Mouse (Mus musculus): Measurements from ENCODE around the gene Psmd2.

The Psmd2 gene

GRCm38 (mm10) chr16:20700036-20700435 is 48.6 kb downstream of the Psmd2 start:
- in situ Hi-C loops (cut with MboI, MseI), result no loop called here

GRCm38 (mm10) chr16:20701316-20701715 is 49.9 kb downstream of the Psmd2 start:
- in situ Hi-C loops (cut with MboI, MseI), result no loop called here

GRCm38 (mm10) chr16:20701729-20702521 is 50.5 kb downstream of the Psmd2 start:
- in situ Hi-C loops (cut with MboI, MseI), result no loop called here

- in situ Hi-C loops (cut with MboI, MseI), result no loop called here
Observed at GRCm38 (mm10) chr16:20702522-20702893, 51.1 kb downstream of the Psmd2 start.

- in situ Hi-C loops (cut with MboI, MseI), result no loop called here
Observed at GRCm38 (mm10) chr16:20703071-20703470, 51.6 kb downstream of the Psmd2 start.

GRCm38 (mm10) chr16:20703699-20704400 is 52.4 kb downstream of the Psmd2 start:
- in situ Hi-C loops (cut with MboI, MseI), result no loop called here

GRCm38 (mm10) chr16:20705786-20706185 is 54.3 kb downstream of the Psmd2 start:
- in situ Hi-C loops (cut with MboI, MseI), result no loop called here

- in situ Hi-C loops (cut with MboI, MseI), result no loop called here
Observed at GRCm38 (mm10) chr16:20706407-20707055, 55.1 kb downstream of the Psmd2 start.

- in situ Hi-C loops (cut with MboI, MseI), result no loop called here
Observed at GRCm38 (mm10) chr16:20708220-20708938, 56.9 kb downstream of the Psmd2 start.

- in situ Hi-C loops (cut with MboI, MseI), result no loop called here
Observed at GRCm38 (mm10) chr16:20708939-20709734, 57.7 kb downstream of the Psmd2 start.

GRCm38 (mm10) chr16:20710370-20710769 is 58.9 kb downstream of the Psmd2 start:
- in situ Hi-C loops (cut with MboI, MseI), result no loop called here

GRCm38 (mm10) chr16:20710810-20711209 is 59.4 kb downstream of the Psmd2 start:
- in situ Hi-C loops (cut with MboI, MseI), result no loop called here

- in situ Hi-C loops (cut with MboI, MseI), result no loop called here
Observed at GRCm38 (mm10) chr16:20712190-20712589, 60.7 kb downstream of the Psmd2 start.

GRCm38 (mm10) chr16:20712889-20713288 is 61.4 kb downstream of the Psmd2 start:
- in situ Hi-C loops (cut with MboI, MseI), result no loop called here

Data from regulatory T cell (primary cell).